Mouse (Mus musculus) heart, embryonic 10.5 days (tissue): Measurements from ENCODE around the gene Lcp1. TPM values are rescaled to one million over a fixed set of nuclear protein-coding genes. Genes with fewer than 3 reads are reported as not detected.

Experiments used
- microRNA-seq: library from miRNA; unstranded; fragments of <30 nt; microRNA quantifications from one replicate; pipeline ENCODE4, GENCODE M21; 2017
- polyA plus RNA-seq: library from polyadenylated mRNA; unstranded; fragments of >200 nt; fragmentation: Nextera tagmentation; extraction: Ambion mirVana; gene quantifications from 2 replicates; pipeline ENCODE4 v1.2.1, GENCODE M21; 2016

Lcp1 gene
- polyA plus RNA-seq, 1 experiment from 2014 or later = 25.5 TPM

Small RNA genes lying within 50 kb of the gene (microRNA-seq; reads per million reads assigned to microRNA genes)
- gene Gm44482 = not detected

Other genes with a start within 250 kb of the Lcp1 start
- gene Lrch1, start 183.2 kb upstream of the Lcp1 start, polyA plus RNA-seq = 10.1 and 14.4 TPM in 2 replicates
- 0.40 and 0.81 TPM in 2 replicates for gene Rubcnl, start 115.1 kb upstream of the Lcp1 start, polyA plus RNA-seq
- gene Lrrc63, start 220 bp upstream of the Lcp1 start, polyA plus RNA-seq = 0.13 TPM in 1 of 2 replicates, not detected in the other
- 0.22 and 5.8 TPM in 2 replicates for gene Cpb2, start 111.2 kb downstream of the Lcp1 start, polyA plus RNA-seq
- gene Zc3h13, start 153.3 kb downstream of the Lcp1 start, polyA plus RNA-seq = 25.3 and 26.2 TPM in 2 replicates